Mouse (Mus musculus) hindbrain, embryonic 15.5 days (tissue): Measurements from ENCODE around the gene H2-T3. TPM values are rescaled to one million over a fixed set of nuclear protein-coding genes. Genes with fewer than 3 reads are reported as not detected.
"Not testable (repeated sequence)": the region's sequence is repeated elsewhere in the genome, so short reads cannot be mapped to it uniquely, and the experiment has no call there.

Source experiments
- ATAC-seq: fragments of 200-750 bp; cut with Nextera tagmentation; 2 replicates; pipeline ENCODE4 v1.8.0; 2017; ENCODE audit warnings: low read depth, moderate number of reproducible peaks, moderate TSS enrichment; ENCODE audit not compliant: low FRiP score
- H3K27ac ChIP-seq: fragments of 300-500 bp; sonication (generic); replicated peaks from 2 replicates; pipeline ENCODE4 v1.5.1; 2015; ENCODE audit warnings: mild to moderate bottlenecking, inconsistent platforms
- H3K27me3 ChIP-seq: fragments of 300-500 bp; sonication (generic); 2 replicates; pipeline ENCODE4 v1.6.1; 2015; ENCODE audit warnings: control low read depth, inconsistent platforms
- H3K36me3 ChIP-seq: fragments of 300-500 bp; sonication (generic); 2 replicates; pipeline ENCODE4 v1.6.1; 2015; ENCODE audit warnings: control low read depth, inconsistent platforms
- H3K4me1 ChIP-seq: fragments of 300-500 bp; sonication (generic); replicated peaks from 2 replicates; pipeline ENCODE4 v1.6.1; 2015; ENCODE audit warnings: control low read depth, inconsistent platforms
- H3K4me2 ChIP-seq: fragments of 300-500 bp; sonication (generic); 2 replicates; pipeline ENCODE4 v1.6.1; 2015; ENCODE audit warnings: moderate library complexity, mild to moderate bottlenecking, inconsistent platforms
- H3K4me3 ChIP-seq: fragments of 300-500 bp; sonication (generic); 2 replicates; pipeline ENCODE4 v1.5.1; 2015; ENCODE audit warnings: mild to moderate bottlenecking, inconsistent platforms
- H3K9ac ChIP-seq: fragments of 300-500 bp; sonication (generic); 2 replicates; pipeline ENCODE4 v1.6.1; 2015; ENCODE audit warnings: inconsistent platforms
- H3K9me3 ChIP-seq: fragments of 300-500 bp; sonication (generic); 2 replicates; pipeline ENCODE4 v1.6.1; 2016; ENCODE audit warnings: control low read depth, inconsistent platforms
- WGBS: fragments of 180-500 bp; shearing (Covaris S2); methylation state at CpG from one replicate; pipeline ENCODE4 v1.1.7; 2015; 5-methylcytosine and 5-hydroxymethylcytosine counted together
- polyA plus RNA-seq: library from polyadenylated mRNA; unstranded; fragments of >200 nt; fragmentation: Nextera tagmentation; extraction: Ambion mirVana; gene quantifications from 2 replicates; pipeline ENCODE4 v1.2.1, GENCODE M21; 2015

Gene H2-T3
- not detected in 2 replicates for polyA plus RNA-seq

GRCm38 (mm10) chr17:36190169-36190507 lies at the start of gene H2-T3:
H2-T3 (minus strand) TSS chr17:36190287.
- Histone ChIP-seq H3K27me3 (peaks cover 26% of the 10 kb centered on the region), H3K4me2 (no peak within 1 kb of the TSS), H3K9ac (no peak within 1 kb of the TSS), H3K4me3 (no peak within 1 kb of the TSS), H3K4me1 (no peaks in the 10 kb centered on the region), H3K9me3 (no peaks in the 10 kb centered on the region), H3K27ac (no peak within 1 kb of the TSS), H3K36me3 (no peaks in the 10 kb centered on the region)
- WGBS, result 83% methylated on average over 2 of the region's 2 CpGs
- ATAC-seq, result no peak

GRCm38 (mm10) chr17:36237321-36237921 lies 47.3 kb upstream of the H2-T3 start:
- H3K4me2 ChIP-seq, result peak overlapping the region; percentile 54
- H3K4me3 ChIP-seq, result peak overlapping the region; percentile 28
- H3K9me3 ChIP-seq, result no peaks in the 10 kb centered on the region
- H3K4me1 ChIP-seq, result peaks cover 7% of the 10 kb centered on the region
- H3K9ac ChIP-seq, result peak overlapping the region; percentile 9; the same call in 1 of the 2 replicates
- WGBS, result 2% methylated on average over 27 of the region's 27 CpGs
- H3K36me3 ChIP-seq, result no peaks in the 10 kb centered on the region
- H3K27ac ChIP-seq, result no peak overlapping the region
- peaks cover 36% of the 10 kb centered on the region for H3K27me3 ChIP-seq
- no peak for ATAC-seq

GRCm38 (mm10) chr17:36235300-36235699 lies 45.2 kb upstream of the H2-T3 start:
- H3K4me1 ChIP-seq, ATAC-seq, H3K4me3 ChIP-seq, H3K36me3 ChIP-seq, H3K9ac ChIP-seq, H3K9me3 ChIP-seq, H3K4me2 ChIP-seq, H3K27ac ChIP-seq: not testable (repeated sequence)
- H3K27me3 ChIP-seq, result peaks cover 42% of the 10 kb centered on the region
- WGBS, result 29% methylated on average over 8 of the region's 9 CpGs

GRCm38 (mm10) chr17:36233572-36233971 lies 43.5 kb upstream of the H2-T3 start:
- H3K4me1 ChIP-seq, result peaks cover 7% of the 10 kb centered on the region
- no peak overlapping the region for H3K4me2 ChIP-seq
- 88% methylated on average over 5 of the region's 5 CpGs for WGBS
- H3K27ac ChIP-seq, result no peak overlapping the region
- no peaks in the 10 kb centered on the region for H3K9me3 ChIP-seq
- ATAC-seq, result no peak
- peaks cover 56% of the 10 kb centered on the region for H3K27me3 ChIP-seq
- no peak overlapping the region for H3K4me3 ChIP-seq
- H3K36me3 ChIP-seq, result no peaks in the 10 kb centered on the region
- no peak overlapping the region for H3K9ac ChIP-seq

- H3K9ac ChIP-seq, result no peak overlapping the region
- WGBS, result 8% methylated on average over 35 of the region's 36 CpGs
Measured at GRCm38 (mm10) chr17:36231318-36231717, 41.2 kb upstream of the H2-T3 start.

GRCm38 (mm10) chr17:36229046-36229445 lies 39.0 kb upstream of the H2-T3 start:
- WGBS, result 11% methylated on average over 5 of the region's 5 CpGs
- Histone ChIP-seq H3K27ac (no peak overlapping the region), H3K4me1 (no peaks in the 10 kb centered on the region), H3K4me3 (no peak overlapping the region), H3K36me3 (no peaks in the 10 kb centered on the region), H3K27me3 (peaks cover 51% of the 10 kb centered on the region), H3K9me3 (no peaks in the 10 kb centered on the region), H3K4me2 (no peak overlapping the region), H3K9ac (no peak overlapping the region)
- no peak for ATAC-seq

More at GRCm38 (mm10) chr17:36231318-36231717, 41.2 kb upstream of the H2-T3 start:
- H3K4me1 ChIP-seq, result no peaks in the 10 kb centered on the region
- ATAC-seq, result no peak
- no peak overlapping the region for H3K27ac ChIP-seq
- no peaks in the 10 kb centered on the region for H3K36me3 ChIP-seq
- H3K9me3 ChIP-seq, result no peaks in the 10 kb centered on the region
- no peak overlapping the region for H3K4me3 ChIP-seq
- H3K27me3 ChIP-seq, result peaks cover 47% of the 10 kb centered on the region
- no peak overlapping the region for H3K4me2 ChIP-seq

GRCm38 (mm10) chr17:36226921-36227320 lies 36.8 kb upstream of the H2-T3 start:
- H3K36me3 ChIP-seq, result no peaks in the 10 kb centered on the region
- H3K9ac ChIP-seq, result no peak overlapping the region
- 29% methylated on average over 8 of the region's 8 CpGs for WGBS
- peaks cover 54% of the 10 kb centered on the region for H3K27me3 ChIP-seq
- ATAC-seq, result no peak
- H3K27ac ChIP-seq, result no peak overlapping the region
- no peaks in the 10 kb centered on the region for H3K4me1 ChIP-seq
- H3K9me3 ChIP-seq, result no peaks in the 10 kb centered on the region
- no peak overlapping the region for H3K4me2 ChIP-seq
- H3K4me3 ChIP-seq, result no peak overlapping the region

GRCm38 (mm10) chr17:36225231-36225824 lies 35.2 kb upstream of the H2-T3 start:
- Histone ChIP-seq H3K27ac (no peak overlapping the region), H3K9me3 (no peaks in the 10 kb centered on the region), H3K9ac (no peak overlapping the region), H3K27me3 (peaks cover 51% of the 10 kb centered on the region), H3K4me1 (no peaks in the 10 kb centered on the region), H3K4me2 (peak overlapping the region; percentile 28; the same call in 1 of the 2 replicates), H3K4me3 (no peak overlapping the region), H3K36me3 (no peaks in the 10 kb centered on the region)
- 9% methylated on average over 9 of the region's 9 CpGs for WGBS
- 0 out of 2 replicates have a peak, but pooled peaks have one; percentile 45 for ATAC-seq

- ATAC-seq, result no peak
- Histone ChIP-seq H3K9me3 (no peaks in the 10 kb centered on the region), H3K4me2 (no peak overlapping the region), H3K36me3 (no peaks in the 10 kb centered on the region), H3K4me3 (no peak overlapping the region), H3K27ac (no peak overlapping the region), H3K4me1 (no peaks in the 10 kb centered on the region), H3K9ac (no peak overlapping the region), H3K27me3 (peaks cover 42% of the 10 kb centered on the region)
- 52% methylated on average over 3 of the region's 3 CpGs for WGBS
Measured at GRCm38 (mm10) chr17:36224451-36224850, 34.4 kb upstream of the H2-T3 start.

- ATAC-seq, result no peak
- no peak overlapping the region for H3K9ac ChIP-seq
- no peaks in the 10 kb centered on the region for H3K36me3 ChIP-seq
- H3K4me3 ChIP-seq, result no peak overlapping the region
- H3K4me1 ChIP-seq, result no peaks in the 10 kb centered on the region; the same call in 1 of the 2 replicates
- H3K9me3 ChIP-seq, result no peaks in the 10 kb centered on the region
- H3K27ac ChIP-seq, result no peak overlapping the region
- 59% methylated on average over 5 of the region's 5 CpGs for WGBS
- H3K27me3 ChIP-seq, result peaks cover 53% of the 10 kb centered on the region
- no peak overlapping the region for H3K4me2 ChIP-seq
Measured at GRCm38 (mm10) chr17:36218594-36219155, 28.6 kb upstream of the H2-T3 start.

GRCm38 (mm10) chr17:36215586-36215985 lies 25.5 kb upstream of the H2-T3 start:
- ATAC-seq, result peak; percentile 38; the same call in 1 of the 2 replicates
- Histone ChIP-seq H3K4me1 (no peaks in the 10 kb centered on the region; the same call in 1 of the 2 replicates), H3K27ac (no peak overlapping the region), H3K36me3 (no peaks in the 10 kb centered on the region), H3K27me3 (peaks cover 57% of the 10 kb centered on the region), H3K9me3 (no peaks in the 10 kb centered on the region), H3K4me2 (peak overlapping the region; percentile 32), H3K4me3 (peak overlapping the region; percentile 16; the same call in 1 of the 2 replicates), H3K9ac (no peak overlapping the region)
- WGBS, result 5% methylated on average over 20 of the region's 20 CpGs

- Histone ChIP-seq H3K9ac (no peak overlapping the region), H3K4me2 (no peak overlapping the region), H3K9me3 (no peaks in the 10 kb centered on the region), H3K4me3 (no peak overlapping the region), H3K4me1 (peaks cover 11% of the 10 kb centered on the region), H3K27ac (no peak overlapping the region), H3K36me3 (no peaks in the 10 kb centered on the region), H3K27me3 (peaks cover 51% of the 10 kb centered on the region)
- no peak for ATAC-seq
Measured at GRCm38 (mm10) chr17:36206846-36207245, 16.8 kb upstream of the H2-T3 start.
